Mouse (Mus musculus) midbrain, embryonic 16.5 days (tissue): ENCODE data around the gene Sco1. TPM values are rescaled to one million over a fixed set of nuclear protein-coding genes. Genes with fewer than 3 reads are reported as not detected.
A peak's percentile ranks its signal among the peaks of the same experiment; 100 is the strongest.
"Not testable (repeated sequence)": the region's sequence is repeated elsewhere in the genome, so short reads cannot be mapped to it uniquely, and the experiment has no call there.

ENCODE experiments used
- ATAC-seq: fragments of 200-750 bp; cut with Nextera tagmentation; 2 replicates; pipeline ENCODE4 v1.8.0; 2017; ENCODE audit warnings: moderate TSS enrichment
- H3K27ac ChIP-seq: fragments of 300-500 bp; sonication (generic); 2 replicates; pipeline ENCODE4 v1.5.1; 2014; ENCODE audit warnings: mild to moderate bottlenecking, low read length, mixed read lengths
- H3K27me3 ChIP-seq: fragments of 300-500 bp; sonication (generic); 2 replicates; pipeline ENCODE4 v1.6.1; 2014; ENCODE audit warnings: low read depth, low read length, mixed read lengths; ENCODE audit not compliant: control insufficient read depth, insufficient read depth
- H3K36me3 ChIP-seq: fragments of 300-500 bp; sonication (generic); 2 replicates; pipeline ENCODE4 v1.6.1; 2014; ENCODE audit warnings: mild to moderate bottlenecking, low read length, moderate library complexity, mixed read lengths; ENCODE audit not compliant: control insufficient read depth, insufficient read depth
- H3K4me1 ChIP-seq: fragments of 300-500 bp; sonication (generic); 2 replicates; pipeline ENCODE4 v1.6.1; 2014; ENCODE audit warnings: mild to moderate bottlenecking, low read length, mixed read lengths; ENCODE audit not compliant: control insufficient read depth, insufficient read depth
- H3K4me2 ChIP-seq: fragments of 300-500 bp; sonication (generic); 2 replicates; pipeline ENCODE4 v1.6.1; 2014; ENCODE audit warnings: mild to moderate bottlenecking, low read length, mixed read lengths
- H3K4me3 ChIP-seq: fragments of 300-500 bp; sonication (generic); 2 replicates; pipeline ENCODE4 v1.5.1; 2014; ENCODE audit warnings: low read depth, mild to moderate bottlenecking, low read length, moderate library complexity, mixed read lengths
- H3K9ac ChIP-seq: fragments of 300-500 bp; sonication (generic); 2 replicates; pipeline ENCODE4 v1.6.1; 2014; ENCODE audit warnings: low read depth, low read length, mixed read lengths
- H3K9me3 ChIP-seq: fragments of 300-500 bp; sonication (generic); replicated peaks from 2 replicates; pipeline ENCODE4 v1.6.1; 2014; ENCODE audit warnings: mild to moderate bottlenecking, low read length, mixed read lengths; ENCODE audit not compliant: control insufficient read depth, poor library complexity, severe bottlenecking
- WGBS: fragments of 180-500 bp; shearing (Covaris S2); extraction: QIAGEN DNeasy Blood & Tissue Kit; methylation state at CpG from one replicate; pipeline ENCODE4 v1.1.7; 2014; 5-methylcytosine and 5-hydroxymethylcytosine counted together
- polyA plus RNA-seq: library from polyadenylated mRNA; unstranded; fragments of >200 nt; fragmentation: Nextera tagmentation; extraction: Ambion mirVana; gene quantifications from 2 replicates; pipeline ENCODE4 v1.2.1, GENCODE M21; 2015

Gene Sco1
- polyA plus RNA-seq, 1 experiment from 2014 or later = 10.9 TPM

- 5% methylated on average over 12 of the region's 12 CpGs for WGBS
- Histone ChIP-seq H3K9ac (no peak overlapping the region), H3K4me2 (peak overlapping the region; percentile 51), H3K27me3 (no peaks in the 10 kb centered on the region; the same call in 1 of the 2 replicates), H3K4me1 (peaks cover 11% of the 10 kb centered on the region), H3K9me3 (no peaks in the 10 kb centered on the region), H3K4me3 (no peak overlapping the region), H3K27ac (no peak overlapping the region), H3K36me3 (no peaks in the 10 kb centered on the region)
- no peak for ATAC-seq
These were observed 31.5 kb upstream of the Sco1 start for GRCm38 (mm10) chr11:67020948-67021347.

DNA sequence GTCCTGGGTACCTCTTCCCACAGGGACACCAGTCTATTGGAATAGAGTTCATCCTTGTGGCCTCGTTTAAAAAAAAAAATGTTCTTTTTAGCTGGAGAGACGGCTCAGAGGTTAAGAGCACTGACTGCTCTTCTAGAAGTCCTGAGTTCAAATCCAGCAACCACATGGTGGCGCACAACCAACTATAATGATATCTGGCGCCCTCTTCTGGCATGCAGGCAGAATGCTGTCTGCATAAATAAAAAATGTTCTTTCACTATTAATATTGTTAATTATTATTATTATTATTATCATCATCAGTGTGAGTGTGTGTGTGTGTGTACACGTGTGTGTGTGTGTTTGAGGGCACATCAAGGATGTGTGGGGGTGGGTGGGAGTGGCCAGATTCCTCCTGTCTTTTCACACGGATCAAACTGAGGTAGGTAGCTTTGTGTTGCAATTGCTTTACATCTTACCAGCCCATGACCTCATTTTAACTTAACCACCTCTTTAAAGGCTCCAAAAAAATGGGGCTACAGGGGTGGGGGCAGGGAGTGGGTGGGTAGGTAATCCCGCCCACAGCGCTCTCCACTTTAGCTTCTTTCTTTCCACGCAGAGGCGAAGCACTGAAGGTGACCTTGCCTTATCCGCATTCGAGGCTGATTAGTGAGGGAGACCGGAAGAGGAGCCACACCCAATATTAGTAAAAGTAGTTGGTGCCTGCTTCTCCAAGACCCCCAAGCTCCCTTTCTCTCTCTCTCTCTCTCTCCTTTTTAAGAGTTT, 29.9 kb upstream of the Sco1 start:
- 89% methylated on average over 13 of the region's 13 CpGs for WGBS

GRCm38 (mm10) chr11:67023191-67023590, 29.3 kb upstream of the Sco1 start:
- not testable (repeated sequence) for H3K27me3 ChIP-seq, H3K4me1 ChIP-seq, H3K36me3 ChIP-seq, H3K4me2 ChIP-seq, H3K9ac ChIP-seq, H3K4me3 ChIP-seq, H3K27ac ChIP-seq, ATAC-seq, H3K9me3 ChIP-seq
- WGBS = 38% methylated on average over 1 of the region's 1 CpGs

More for the DNA sequence above, 29.9 kb upstream of the Sco1 start:
- no peaks in the 10 kb centered on the region for H3K36me3 ChIP-seq
- no peak for ATAC-seq
- H3K4me1 ChIP-seq = peaks cover 11% of the 10 kb centered on the region
- no peak overlapping the region for H3K4me3 ChIP-seq
- no peaks in the 10 kb centered on the region; the same call in 1 of the 2 replicates for H3K27me3 ChIP-seq
- no peak overlapping the region for H3K27ac ChIP-seq
- no peak overlapping the region for H3K4me2 ChIP-seq
- no peak overlapping the region for H3K9ac ChIP-seq
- H3K9me3 ChIP-seq = no peaks in the 10 kb centered on the region

DNA sequence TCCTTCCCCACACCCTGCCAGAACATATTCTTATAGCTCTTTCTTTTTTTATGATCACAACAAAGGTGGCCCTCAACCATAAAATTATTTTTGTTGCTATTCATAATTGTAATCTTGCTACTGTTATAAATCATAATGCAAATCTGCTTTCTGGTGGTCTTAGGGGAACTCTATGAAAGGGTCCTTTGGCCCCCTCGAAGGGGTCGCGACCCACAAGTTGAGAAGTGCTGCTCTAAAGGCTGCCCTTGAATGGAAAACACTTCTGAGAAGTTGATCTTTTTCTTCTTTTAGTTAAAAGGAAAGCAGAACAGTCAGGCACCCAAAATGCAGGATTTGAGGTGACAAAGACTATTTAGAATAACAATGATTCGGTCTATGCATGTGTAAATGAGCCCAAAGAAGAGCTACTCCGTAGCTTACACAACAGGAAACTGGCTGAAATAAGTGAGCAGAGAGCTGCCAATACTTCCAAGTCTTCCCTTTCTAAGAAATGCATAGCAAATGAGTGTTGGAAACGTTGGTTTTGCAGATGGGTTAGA, 28.6 kb upstream of the Sco1 start:
- ATAC-seq = no peak
- no peaks in the 10 kb centered on the region; the same call in 1 of the 2 replicates for H3K27me3 ChIP-seq
- 13% methylated on average over 6 of the region's 6 CpGs for WGBS
- no peaks in the 10 kb centered on the region for H3K9me3 ChIP-seq
- H3K4me2 ChIP-seq = no peak overlapping the region
- no peak overlapping the region for H3K4me3 ChIP-seq
- H3K27ac ChIP-seq = no peak overlapping the region
- no peak overlapping the region for H3K9ac ChIP-seq
- H3K4me1 ChIP-seq = peaks cover 9% of the 10 kb centered on the region
- H3K36me3 ChIP-seq = no peaks in the 10 kb centered on the region

DNA sequence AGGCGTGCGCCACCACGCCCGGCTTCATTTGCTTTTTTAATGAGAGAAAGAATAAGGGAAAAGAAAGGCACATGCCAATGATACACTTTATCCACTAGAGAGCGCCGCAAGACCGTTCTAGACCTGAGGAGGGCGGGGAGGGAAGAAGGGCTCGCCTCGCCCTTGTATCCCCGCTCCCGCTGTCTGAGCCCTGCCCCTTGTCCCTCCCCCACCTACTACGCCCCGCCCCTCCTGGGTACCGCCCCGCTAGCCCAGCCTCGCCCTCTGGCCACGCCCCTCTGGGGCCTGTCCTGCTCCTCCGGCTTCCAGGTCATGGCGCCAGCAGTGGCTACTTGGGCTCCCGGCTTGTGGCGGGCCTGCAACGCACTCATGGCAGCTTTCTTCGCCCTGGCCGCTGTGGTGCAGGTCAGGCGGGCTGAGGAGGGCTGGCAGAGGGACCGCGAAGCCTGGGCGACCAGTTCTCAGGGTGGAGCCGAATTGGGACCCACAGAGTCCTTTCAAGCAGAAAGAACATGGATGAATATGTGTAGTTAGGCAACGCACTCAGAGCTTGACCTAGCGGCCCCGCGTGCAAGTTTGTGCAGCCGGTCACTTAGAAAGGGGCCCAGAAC, 27.5 kb upstream of the Sco1 start, which contains the start of gene Tmem220:
Gene Tmem220, plus strand, starts transcription at position 288 of the 611 bp plus-strand sequence.
- no peaks in the 10 kb centered on the region for H3K36me3 ChIP-seq
- H3K9ac ChIP-seq = peak within 1 kb of the TSS; percentile 55; the same call in 1 of the 2 replicates
- no peak within 1 kb of the TSS for H3K27ac ChIP-seq
- 1% methylated on average over 35 of the region's 35 CpGs for WGBS
- H3K4me3 ChIP-seq = peak within 1 kb of the TSS; percentile 40
- H3K4me2 ChIP-seq = peak within 1 kb of the TSS; percentile 61
- peak; percentile 93 for ATAC-seq
- no peaks in the 10 kb centered on the region for H3K9me3 ChIP-seq
- H3K4me1 ChIP-seq = peaks cover 9% of the 10 kb centered on the region
- no peaks in the 10 kb centered on the region; the same call in 1 of the 2 replicates for H3K27me3 ChIP-seq

DNA sequence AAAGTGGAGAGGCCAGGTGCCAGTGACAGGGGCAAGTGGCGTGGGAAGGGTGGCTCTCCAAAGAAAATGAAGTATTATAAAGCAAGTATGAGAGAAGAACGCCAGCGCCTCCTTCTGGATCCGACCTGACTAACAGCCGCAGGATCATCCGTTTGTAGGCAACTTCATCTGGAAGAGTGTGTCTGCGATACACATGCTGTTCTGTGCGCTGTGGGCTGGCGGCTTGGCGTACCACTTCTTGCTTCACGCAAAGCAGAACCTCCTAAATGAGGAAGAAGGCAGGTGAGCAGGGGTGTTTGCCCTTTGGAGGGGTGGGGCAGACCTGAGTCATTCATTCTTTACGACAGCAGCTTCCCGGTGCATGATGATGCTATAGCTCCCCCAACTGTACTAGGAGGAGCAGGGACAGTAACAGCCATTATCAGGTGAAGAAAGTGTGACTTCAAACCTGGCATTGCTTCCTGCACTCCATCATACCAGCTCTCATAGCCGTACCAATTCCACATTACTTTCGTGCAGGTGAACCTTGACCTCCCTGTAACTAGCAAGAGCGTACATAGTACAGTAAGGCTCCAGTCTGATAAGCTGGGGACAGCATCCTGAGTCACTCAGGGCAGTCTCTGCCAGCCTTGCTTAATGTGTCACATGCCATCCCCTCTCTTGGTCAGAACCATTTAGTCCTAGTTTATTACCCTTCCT, 21.4 kb upstream of the Sco1 start:
- no peak for ATAC-seq
- H3K36me3 ChIP-seq = no peaks in the 10 kb centered on the region
- no peaks in the 10 kb centered on the region for H3K4me1 ChIP-seq

DNA sequence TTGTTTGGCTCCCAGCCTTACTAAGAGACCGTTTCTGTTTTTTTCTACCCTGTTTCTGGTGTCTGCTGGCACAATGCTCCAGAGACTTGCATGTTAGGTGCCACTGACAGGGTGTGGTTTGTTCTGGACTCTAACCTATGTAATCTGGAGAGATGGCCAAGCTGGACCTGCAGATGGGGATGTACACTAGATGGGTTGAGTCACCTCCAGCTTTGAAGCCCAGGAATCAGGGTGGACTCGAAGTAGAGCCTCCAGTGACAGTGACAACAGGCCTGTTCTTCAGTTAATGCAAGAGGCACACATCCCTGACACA, 20.9 kb upstream of the Sco1 start:
- WGBS = 72% methylated on average over 2 of the region's 2 CpGs
- Histone ChIP-seq H3K4me1 (no peaks in the 10 kb centered on the region), H3K9me3 (no peaks in the 10 kb centered on the region), H3K4me3 (no peak overlapping the region), H3K27ac (no peak overlapping the region), H3K9ac (no peak overlapping the region), H3K27me3 (no peaks in the 10 kb centered on the region; the same call in 1 of the 2 replicates), H3K36me3 (no peaks in the 10 kb centered on the region), H3K4me2 (no peak overlapping the region)
- no peak for ATAC-seq

More for the DNA sequence above, 21.4 kb upstream of the Sco1 start:
- Histone ChIP-seq H3K27me3 (no peaks in the 10 kb centered on the region; the same call in 1 of the 2 replicates), H3K9ac (no peak overlapping the region), H3K4me2 (no peak overlapping the region), H3K9me3 (no peaks in the 10 kb centered on the region), H3K4me3 (no peak overlapping the region), H3K27ac (no peak overlapping the region)
- 61% methylated on average over 16 of the region's 16 CpGs for WGBS

DNA sequence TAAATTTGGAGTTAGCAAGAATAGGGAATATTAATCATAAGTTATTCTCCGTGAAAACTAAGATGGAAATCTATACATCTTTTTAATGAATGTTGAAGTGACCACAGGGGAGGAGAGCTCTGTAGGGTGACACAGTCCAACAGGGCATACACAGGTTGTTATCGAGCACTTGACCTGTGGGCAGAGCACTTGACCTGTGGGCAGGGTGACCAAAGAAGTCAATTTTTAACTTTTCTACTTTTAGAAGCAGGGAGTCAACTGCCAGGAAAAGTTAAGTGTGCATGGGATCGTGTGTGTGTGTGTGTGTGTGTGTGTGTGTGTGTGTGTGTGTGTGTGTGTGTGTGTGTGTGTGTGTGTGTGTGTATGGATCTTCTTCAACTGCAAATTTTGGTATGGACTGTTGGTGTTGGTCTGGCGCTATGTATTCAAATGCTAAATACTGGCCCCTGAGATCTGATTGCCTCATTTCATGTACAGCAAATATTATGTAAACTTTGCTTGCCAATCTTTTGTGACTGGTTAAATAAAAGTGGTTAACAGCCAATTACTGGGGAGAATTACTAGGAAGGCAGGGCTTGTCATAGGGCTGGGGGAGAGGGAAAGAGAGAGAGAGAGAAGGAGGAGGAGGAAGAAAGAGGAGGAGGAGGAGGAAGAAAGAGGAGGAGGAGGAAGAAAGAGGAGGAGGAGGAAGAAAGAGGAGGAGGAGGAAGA, 17.5 kb upstream of the Sco1 start:
- no peaks in the 10 kb centered on the region for H3K9me3 ChIP-seq
- H3K4me2 ChIP-seq = no peak overlapping the region
- H3K4me3 ChIP-seq = no peak overlapping the region
- peaks cover 10% of the 10 kb centered on the region for H3K36me3 ChIP-seq
- 82% methylated on average over 4 of the region's 4 CpGs for WGBS
- H3K27ac ChIP-seq = no peak overlapping the region
- no peaks in the 10 kb centered on the region for H3K27me3 ChIP-seq
- no peak overlapping the region for H3K9ac ChIP-seq
- ATAC-seq = no peak
- H3K4me1 ChIP-seq = no peaks in the 10 kb centered on the region
